ENCODE assay signal across 8 mouse cellular contexts in the genomic region with DNA sequence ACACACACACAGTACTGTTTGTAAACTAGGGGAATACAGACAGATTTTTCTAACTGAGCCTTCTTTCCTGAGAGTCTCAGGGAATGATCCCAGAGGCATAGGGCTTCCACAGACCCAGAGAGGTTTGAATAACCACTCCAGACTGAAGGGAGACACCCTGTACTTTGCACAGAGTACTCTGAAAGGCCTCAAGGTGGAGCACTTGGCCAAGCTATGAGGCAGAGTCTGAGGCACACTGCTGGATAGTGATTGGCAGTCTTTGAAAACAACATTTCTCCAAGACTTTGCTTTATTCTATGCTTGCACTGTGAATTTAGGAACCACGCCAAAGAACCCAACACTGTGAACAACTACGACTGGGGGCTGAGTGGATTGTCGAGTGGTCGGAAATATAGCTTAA.
DNase-seq lines count a peak whose midpoint lies in the region; ATAC-seq and TF ChIP-seq lines count a peak whose summit lies in the region.

No protein-coding gene starts in this region.

- DNase-seq in liver, adult 2 months (ENCODE audit: extremely low read depth, low read depth, low spot score), result peak; percentile 10
- DNase-seq in heart, postnatal 14 days, result peak; percentile 4 to 7
- peak; percentile 6 for DNase-seq in layer of hippocampus, adult 11-12 months (ENCODE audit: low spot score)
- peak; percentile 47 for DNase-seq in lung, postnatal 10 days
- DNase-seq in right cerebral cortex, adult 2 months (ENCODE audit: low spot score in 2 of 2), result peak; percentile 54 to 67

- WGBS in liver, adult 2 months, result 40% methylated on average over 4 of the region's 4 CpGs
- WGBS in liver, embryonic 12.5 days (ENCODE audit: insufficient replicate concordance), result 36% methylated on average over 4 of the region's 4 CpGs

- H3K4me1 ChIP-seq in liver, adult 2 months (ENCODE audit: control insufficient read depth, insufficient read depth, low read length), result no peaks in the 10 kb centered on the region
- no peaks in the 10 kb centered on the region for H3K4me1 ChIP-seq in liver, embryonic 12.5 days

- H3K9me3 ChIP-seq in liver, embryonic 12.5 days (replicated peaks), result no peaks in the 10 kb centered on the region

- H3K27me3 ChIP-seq in liver, adult 2 months (ENCODE audit: control insufficient read depth, insufficient read depth, low read length), result no peaks in the 10 kb centered on the region
- no peaks in the 10 kb centered on the region for H3K27me3 ChIP-seq in liver, embryonic 12.5 days (replicated peaks)

- no peak overlapping the region for H3K27ac ChIP-seq in liver, adult 2 months (replicated peaks; ENCODE audit: insufficient read depth, low read depth, low read length)
- no peak overlapping the region for H3K27ac ChIP-seq in liver, embryonic 12.5 days

- TF ChIP-seq POLR2A in liver, adult 2 months (IDR thresholded peaks at IDR 0.05; ENCODE audit: extremely low read depth, insufficient read depth, low read length), result no peak

- peak; percentile 35; the same call in 1 of the 2 replicates for TF ChIP-seq CTCF in liver, adult 2 months (IDR thresholded peaks at IDR 0.05; ENCODE audit: low read depth, low read length)

- H3K79me2 ChIP-seq in liver, adult 2 months (ENCODE audit: control insufficient read depth, insufficient read depth, low read length), result no peaks in the 10 kb centered on the region

- no peak overlapping the region for H3K9ac ChIP-seq in liver, adult 2 months (ENCODE audit: low read depth, low read length)
- no peak overlapping the region for H3K9ac ChIP-seq in liver, embryonic 12.5 days

- no peak overlapping the region for H3K4me2 ChIP-seq in liver, embryonic 12.5 days

- ATAC-seq in liver, embryonic 12.5 days, result no peak
- peak; percentile 97 for ATAC-seq in common myeloid progenitor, adult 5-6 weeks (replicated peaks; ENCODE audit: low read depth, poor library complexity, severe bottlenecking)
- no peak for ATAC-seq in activated CD4-positive, CD25-positive, alpha-beta regulatory T cell, adult 4 months

- H3K36me3 ChIP-seq in liver, adult 2 months (ENCODE audit: control insufficient read depth, insufficient read depth, low read length), result no peaks in the 10 kb centered on the region
- no peaks in the 10 kb centered on the region for H3K36me3 ChIP-seq in liver, embryonic 12.5 days

- intact Hi-C loops in heart, postnatal 14 days (cut with DNase I), result no loop called here

- H3K4me3 ChIP-seq in liver, adult 2 months (ENCODE audit: insufficient read depth, low read depth, low read length), result no peak overlapping the region
- H3K4me3 ChIP-seq in liver, embryonic 12.5 days, result no peak overlapping the region

Comparison
In these comparisons a context has a peak if more than half of its experiments do, and no peak if none do; other contexts are left out.
1. DNase-seq: peak in every context shown above with its lines; median percentile 60 in right cerebral cortex, adult 2 months; 47 in lung, postnatal 10 days; 10 in liver, adult 2 months; 6 in layer of hippocampus, adult 11-12 months; 6 in heart, postnatal 14 days.